Mouse (Mus musculus) kidney, adult 2 months (tissue): Measurements from ENCODE around the gene Plcd3.

Experiments used
- CTCF ChIP-seq: fragments of 200-500 bp; conservative IDR thresholded peaks from 2 replicates; pipeline ENCODE4 v1.5.1; 2011; ENCODE audit warnings: low read depth, mild to moderate bottlenecking, control low read depth, low read length, moderate library complexity, mixed read lengths; ENCODE audit not compliant: insufficient read depth, insufficient read length
- POLR2A ChIP-seq: fragments of 200-500 bp; IDR thresholded peaks from one replicate; pipeline ENCODE4 v1.6.1; 2011; ENCODE audit warnings: low read depth, low read length, control low read depth

GRCm38 (mm10) chr11:103112552-103112912 lies 11.1 kb upstream of the Plcd3 start:
- no peak for TF ChIP-seq POLR2A
- TF ChIP-seq CTCF, result no peak
